Mouse (Mus musculus) lung, embryonic 14.5 days (tissue): ENCODE results near the gene Phf23. TPM values are rescaled to one million over a fixed set of nuclear protein-coding genes. Genes with fewer than 3 reads are reported as not detected.
A peak's percentile ranks its signal among the peaks of the same experiment; 100 is the strongest.

Experiments
- ATAC-seq: fragments of 200-750 bp; cut with Nextera tagmentation; 2 replicates; pipeline ENCODE4 v1.8.0; 2017; ENCODE audit warnings: mild to moderate bottlenecking, moderate TSS enrichment, moderate library complexity; ENCODE audit not compliant: insufficient read depth
- DNase-seq: peaks from one replicate; pipeline ENCODE4 v3.0.0-alpha.2; 2015
- H3K27ac ChIP-seq: fragments of 300-500 bp; sonication (generic); 2 replicates; pipeline ENCODE4 v1.5.1; 2014; ENCODE audit warnings: low read depth, mild to moderate bottlenecking, moderate library complexity
- H3K27me3 ChIP-seq: fragments of 300-500 bp; sonication (generic); 2 replicates; pipeline ENCODE4 v1.6.1; 2014; ENCODE audit warnings: low read length, control low read depth; ENCODE audit not compliant: insufficient read depth
- H3K36me3 ChIP-seq: fragments of 300-500 bp; sonication (generic); 2 replicates; pipeline ENCODE4 v1.6.1; 2014; ENCODE audit warnings: control low read depth; ENCODE audit not compliant: insufficient read depth
- H3K4me1 ChIP-seq: fragments of 300-500 bp; sonication (generic); 2 replicates; pipeline ENCODE4 v1.6.1; 2014; ENCODE audit warnings: antibody characterized with exemption, control low read depth; ENCODE audit not compliant: insufficient read depth
- H3K4me2 ChIP-seq: fragments of 300-500 bp; sonication (generic); 2 replicates; pipeline ENCODE4 v1.6.1; 2014; ENCODE audit warnings: mild to moderate bottlenecking
- H3K4me3 ChIP-seq: fragments of 300-500 bp; sonication (generic); 2 replicates; pipeline ENCODE4 v1.5.1; 2014; ENCODE audit warnings: low read depth, low read length
- H3K9ac ChIP-seq: fragments of 300-500 bp; sonication (generic); 2 replicates; pipeline ENCODE4 v1.6.1; 2014
- H3K9me3 ChIP-seq: fragments of 300-500 bp; sonication (generic); 2 replicates; pipeline ENCODE4 v1.6.1; 2016; ENCODE audit warnings: low read depth, low read length, control low read depth
- CTCF ChIP-seq: IDR thresholded peaks from 2 replicates; pipeline ENCODE4 v1.5.1; 2016; ENCODE audit warnings: antibody characterized with exemption, low read depth
- WGBS: fragments of 180-500 bp; shearing (Covaris S2); extraction: QIAGEN DNeasy Blood & Tissue Kit; methylation state at CpG from one replicate; pipeline ENCODE4 v1.1.7; 2014; 5-methylcytosine and 5-hydroxymethylcytosine counted together
- polyA plus RNA-seq: library from polyadenylated mRNA; unstranded; fragments of >200 nt; fragmentation: Nextera tagmentation; extraction: Ambion mirVana; gene quantifications from 2 replicates; pipeline ENCODE4 v1.2.1, GENCODE M21; 2014

Phf23 gene
- polyA plus RNA-seq, result 41.1 and 42.8 TPM in 2 replicates

DNA sequence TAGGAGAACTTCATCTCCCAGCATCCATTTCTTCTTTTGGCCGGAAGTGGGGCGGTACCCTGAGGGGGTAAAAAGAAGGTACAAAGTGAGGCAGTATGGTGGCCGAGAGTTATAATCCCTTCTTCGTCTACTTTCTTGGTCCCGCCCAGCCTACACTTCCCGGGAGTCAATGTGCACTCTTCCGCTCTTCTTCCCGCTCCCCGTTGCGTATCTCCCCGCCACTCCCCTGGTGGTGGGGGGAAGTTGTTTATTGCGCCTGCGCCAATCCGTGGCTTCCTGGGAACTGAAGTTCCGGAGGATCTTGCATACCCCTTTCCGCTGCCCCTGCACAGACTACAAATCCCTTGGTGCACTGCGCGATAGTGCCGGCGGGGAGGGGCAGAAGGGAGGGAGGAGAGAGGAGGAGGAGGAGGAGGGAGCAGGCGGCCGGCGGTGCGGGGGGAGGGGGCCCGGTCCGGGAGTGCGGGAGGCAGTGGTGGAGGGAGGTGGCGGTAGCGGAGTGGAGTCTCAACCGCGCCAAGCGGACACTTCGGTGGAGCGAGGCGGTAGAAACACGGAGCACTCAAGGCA is at the start of gene Phf23:
Phf23 (plus strand) TSS at position 387 of the 570 bp plus-strand sequence.
- peak; percentile 99 for DNase-seq
- TF ChIP-seq CTCF, result peak; percentile 70
- under 1% methylated on average over 36 of the region's 36 CpGs for WGBS
- ATAC-seq, result peak; percentile 81
- Histone ChIP-seq H3K9ac (peak within 1 kb of the TSS; percentile 85), H3K9me3 (no peaks in the 10 kb centered on the region), H3K27ac (peak within 1 kb of the TSS; percentile 98), H3K36me3 (peaks cover 42% of the 10 kb centered on the region), H3K4me3 (peak within 1 kb of the TSS; percentile 98), H3K27me3 (no peaks in the 10 kb centered on the region), H3K4me2 (peak within 1 kb of the TSS; percentile 63), H3K4me1 (peaks cover 10% of the 10 kb centered on the region)

DNA sequence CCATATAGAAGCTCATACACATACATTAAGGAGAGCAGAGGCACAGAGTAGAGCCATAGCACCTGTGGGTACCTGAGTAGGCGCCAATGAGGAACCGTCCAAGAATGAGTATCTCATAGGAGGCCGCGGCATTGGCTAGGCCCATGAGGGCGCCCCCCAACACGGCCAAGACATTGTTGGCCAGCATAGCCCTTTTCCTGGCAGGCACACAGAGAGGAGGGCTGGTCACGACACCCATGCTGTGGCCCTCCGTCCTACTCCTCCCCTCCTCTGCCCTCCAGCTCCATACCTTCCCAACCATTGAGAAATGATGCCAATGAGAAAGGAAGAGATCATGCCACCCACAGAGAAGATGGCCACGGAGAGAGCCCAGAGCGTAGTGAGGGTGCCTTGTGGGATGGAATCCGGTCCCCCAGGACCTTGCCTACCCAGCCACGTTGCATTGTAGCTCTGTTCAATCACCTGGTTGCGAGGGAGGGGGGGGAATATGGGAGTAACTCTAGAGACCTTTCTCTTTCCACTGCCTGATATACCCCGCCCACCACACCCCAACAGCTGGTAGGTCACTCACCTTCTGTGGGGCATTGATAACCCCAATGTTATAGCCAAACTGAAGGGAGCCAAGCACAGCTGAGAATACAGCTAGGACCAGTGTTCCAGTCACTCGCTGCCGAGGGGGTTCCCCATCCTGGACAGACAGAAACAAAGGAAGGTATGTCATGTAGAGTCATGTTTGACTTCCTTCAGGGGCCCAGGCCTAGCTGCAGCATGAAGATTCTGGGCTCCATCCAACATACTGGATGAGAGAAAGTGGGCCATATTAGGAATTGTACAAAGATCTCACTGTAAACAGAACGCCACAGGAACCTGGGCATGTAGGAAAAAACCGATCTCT is 49.3 kb upstream of the Phf23 start:
- DNase-seq, result no peak

DNA sequence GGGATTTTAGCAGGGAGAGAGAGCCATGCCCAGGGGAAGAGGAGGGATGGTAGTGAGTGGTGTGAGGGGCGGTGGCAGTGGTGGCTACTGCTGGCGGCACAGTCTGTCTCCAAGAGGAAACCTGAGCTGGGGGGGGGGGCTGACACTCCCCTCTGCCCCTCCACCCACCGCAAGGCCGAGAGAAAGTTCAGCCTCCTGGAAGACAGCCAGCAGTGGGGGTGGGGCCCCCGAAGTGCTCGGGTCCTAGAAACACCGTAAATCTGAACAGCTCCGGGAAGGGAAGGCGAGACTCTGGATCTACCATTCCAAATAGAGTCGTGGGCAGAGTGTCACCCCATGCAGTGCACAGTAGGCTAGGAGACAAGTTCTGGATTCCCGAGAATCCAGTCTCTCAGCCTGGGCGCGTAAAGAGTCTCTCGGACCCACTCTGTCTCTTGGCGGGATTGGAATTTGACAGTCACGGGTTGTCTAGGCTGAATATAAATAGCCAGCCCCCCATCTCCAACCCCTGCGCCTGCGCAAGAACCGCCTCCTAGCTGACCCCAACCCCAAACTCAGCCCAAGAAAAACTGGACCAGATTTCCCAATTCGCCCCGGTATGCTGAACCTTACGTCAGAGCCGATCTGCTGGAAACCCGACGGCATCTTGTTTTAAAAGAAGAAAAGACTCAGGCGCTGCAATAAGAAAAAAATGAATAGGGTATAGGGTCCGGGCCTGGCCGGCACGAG is 48.1 kb upstream of the Phf23 start:
- Histone ChIP-seq H3K4me1 (peaks cover 13% of the 10 kb centered on the region; the same call in 1 of the 2 replicates), H3K36me3 (peaks cover 29% of the 10 kb centered on the region; the same call in 1 of the 2 replicates), H3K4me2 (peak overlapping the region; percentile 69), H3K4me3 (peak overlapping the region; percentile 52), H3K27ac (peak overlapping the region; percentile 83), H3K9ac (peak overlapping the region; percentile 61), H3K27me3 (no peaks in the 10 kb centered on the region), H3K9me3 (no peaks in the 10 kb centered on the region)
- ATAC-seq (peak; percentile 48), DNase-seq (peak; percentile 83)
- TF ChIP-seq CTCF, result no peak
- 1% methylated on average over 29 of the region's 29 CpGs for WGBS

More for the DNA sequence above, 49.3 kb upstream of the Phf23 start:
- H3K4me3 ChIP-seq, result peak overlapping the region; percentile 52
- no peaks in the 10 kb centered on the region for H3K9me3 ChIP-seq
- WGBS, result 88% methylated on average over 18 of the region's 18 CpGs
- TF ChIP-seq CTCF, result no peak
- no peak for ATAC-seq
- peaks cover 34% of the 10 kb centered on the region; the same call in 1 of the 2 replicates for H3K36me3 ChIP-seq
- no peak overlapping the region; the same call in 1 of the 2 replicates for H3K9ac ChIP-seq
- H3K4me1 ChIP-seq, result peaks cover 13% of the 10 kb centered on the region; the same call in 1 of the 2 replicates
- H3K4me2 ChIP-seq, result peak overlapping the region; percentile 69
- 0 out of 2 replicates have a peak overlapping the region, but pooled peaks have one; percentile 83 for H3K27ac ChIP-seq
- no peaks in the 10 kb centered on the region for H3K27me3 ChIP-seq

DNA sequence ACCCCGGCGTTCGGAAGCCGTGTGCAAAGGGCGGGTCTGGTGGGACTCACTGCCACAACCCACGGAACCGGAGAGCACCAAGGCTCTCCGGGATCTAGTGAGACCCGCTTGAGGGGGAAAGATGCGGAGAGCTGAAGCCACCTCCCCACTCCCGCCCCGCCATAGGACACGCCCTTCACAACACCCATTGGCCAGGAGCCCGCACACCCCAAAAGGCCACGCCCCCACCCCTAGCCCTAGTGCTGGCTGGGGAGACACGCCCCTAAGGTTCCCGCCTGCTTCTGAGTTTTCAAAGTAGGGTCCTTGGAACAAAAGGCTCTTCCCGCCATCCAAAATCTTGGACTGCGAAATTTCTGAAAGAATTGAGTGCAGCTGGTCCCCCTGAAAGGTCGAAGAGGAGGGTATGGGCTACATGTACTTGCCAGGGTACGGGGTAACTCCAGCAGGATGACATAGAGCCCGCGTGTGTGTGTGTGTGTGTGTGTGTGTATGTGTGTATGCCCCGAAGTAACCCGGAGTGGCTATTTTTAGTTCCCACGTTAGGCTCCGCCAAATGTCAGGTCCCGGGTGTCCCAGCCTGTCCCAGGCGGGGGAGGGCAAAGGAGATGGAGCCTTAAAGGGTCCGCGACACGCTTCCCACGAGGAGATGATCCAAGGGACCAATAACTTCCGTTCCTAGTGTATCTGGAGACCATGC is 47.4 kb upstream of the Phf23 start, which contains the start of gene Slc2a4:
Slc2a4 (minus strand) TSS at position 123 of the 697 bp plus-strand sequence.
- no peaks in the 10 kb centered on the region for H3K9me3 ChIP-seq
- peaks cover 22% of the 10 kb centered on the region; the same call in 1 of the 2 replicates for H3K36me3 ChIP-seq
- H3K9ac ChIP-seq, result peak within 1 kb of the TSS; percentile 61
- peak within 1 kb of the TSS; percentile 83 for H3K27ac ChIP-seq
- TF ChIP-seq CTCF, result no peak
- peak within 1 kb of the TSS; percentile 52 for H3K4me3 ChIP-seq
- peak; percentile 92 for ATAC-seq
- 1% methylated on average over 34 of the region's 34 CpGs for WGBS
- peak; percentile 98 for DNase-seq
- peak within 1 kb of the TSS; percentile 69 for H3K4me2 ChIP-seq
- no peaks in the 10 kb centered on the region for H3K27me3 ChIP-seq
- peaks cover 13% of the 10 kb centered on the region; the same call in 1 of the 2 replicates for H3K4me1 ChIP-seq

DNA sequence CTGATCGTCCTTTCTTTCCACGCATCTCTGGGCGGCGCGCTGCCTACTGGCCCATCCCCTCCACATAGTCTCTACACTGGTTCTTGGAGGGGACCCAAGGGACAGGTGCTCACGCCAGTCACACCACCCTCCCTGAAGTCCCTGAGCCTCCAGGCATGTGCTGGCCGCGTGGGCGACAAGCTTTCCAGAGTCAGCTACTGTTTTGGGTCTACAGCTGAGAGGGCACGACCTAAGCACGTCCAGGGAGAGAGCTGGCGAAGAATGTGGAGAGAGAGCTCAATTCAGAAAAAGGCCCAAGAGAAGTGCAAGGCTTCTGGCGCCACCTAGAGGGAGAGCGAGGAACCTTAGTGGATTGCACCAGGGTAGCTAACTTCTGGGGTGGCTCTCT is 46.8 kb upstream of the Phf23 start:
- peaks cover 13% of the 10 kb centered on the region; the same call in 1 of the 2 replicates for H3K4me1 ChIP-seq
- 0% methylated on average over 14 of the region's 14 CpGs for WGBS
- peaks cover 22% of the 10 kb centered on the region; the same call in 1 of the 2 replicates for H3K36me3 ChIP-seq
- peak overlapping the region; percentile 52 for H3K4me3 ChIP-seq
- DNase-seq (peak; percentile 97), ATAC-seq (peak; percentile 50)
- H3K4me2 ChIP-seq, result peak overlapping the region; percentile 69
- H3K9ac ChIP-seq, result peak overlapping the region; percentile 51
- TF ChIP-seq CTCF, result peak; percentile 96
- peak overlapping the region; percentile 83 for H3K27ac ChIP-seq
- no peaks in the 10 kb centered on the region for H3K27me3 ChIP-seq
- H3K9me3 ChIP-seq, result no peaks in the 10 kb centered on the region

DNA sequence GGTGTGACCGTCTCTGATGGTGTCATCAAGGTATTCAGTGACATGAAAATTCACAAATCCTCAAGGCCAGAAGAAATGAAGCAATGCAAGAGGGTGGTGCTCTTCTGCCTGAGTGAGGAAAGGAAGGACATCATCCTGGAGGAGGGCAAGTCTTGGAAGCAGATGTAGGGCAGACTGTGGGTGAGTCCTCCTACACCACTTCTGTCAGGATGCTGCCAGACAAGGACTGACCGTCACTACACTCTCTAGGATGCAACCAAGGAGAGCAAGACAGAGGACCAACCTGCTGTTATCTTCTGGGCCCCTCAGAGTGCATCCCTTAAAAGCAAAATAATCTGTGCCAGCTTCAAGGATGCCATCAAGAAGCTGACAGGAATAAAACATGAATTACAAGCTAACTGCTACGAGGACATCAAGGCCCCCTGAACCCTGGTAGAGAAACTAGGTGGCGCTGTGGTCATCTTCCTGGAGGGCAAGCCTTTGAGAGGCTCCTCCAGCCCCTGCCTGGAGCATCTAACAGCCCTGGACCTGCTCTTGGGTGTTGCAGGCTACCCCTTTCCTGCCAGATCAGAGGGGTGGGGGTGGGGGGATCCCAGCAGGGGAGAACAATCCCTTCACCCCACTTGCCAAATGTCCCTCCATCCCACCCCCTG is 44.6 kb upstream of the Phf23 start:
- Histone ChIP-seq H3K27me3 (no peaks in the 10 kb centered on the region), H3K4me3 (no peak overlapping the region), H3K9me3 (no peaks in the 10 kb centered on the region), H3K9ac (no peak overlapping the region), H3K36me3 (no peaks in the 10 kb centered on the region), H3K4me1 (peaks cover 8% of the 10 kb centered on the region; the same call in 1 of the 2 replicates), H3K4me2 (no peak overlapping the region), H3K27ac (no peak overlapping the region)
- peak; percentile 34; the same call in 1 of the 2 replicates for TF ChIP-seq CTCF
- ATAC-seq (no peak), DNase-seq (peak; percentile 52)
- WGBS, result 35% methylated on average over 4 of the region's 4 CpGs
